Comparison of ENCODE assay signal across 9 mouse cellular contexts in genomic region chr7:105425424-105426043, GRCm38 (mm10). TPM values are rescaled to one million over a fixed set of nuclear protein-coding genes. Genes with fewer than 3 reads are reported as not detected.
DNase-seq lines count a peak whose midpoint lies in the region; ATAC-seq lines count a peak whose summit lies in the region.
"Had no signal": no experiment of that assay in that cellular context is flagged by ENCODE, and none has a peak within 500 bp of the region (broad histone marks: within the 10 kb centered on the region; RNA-seq: fewer than 3 reads in every experiment).

TSS of gene Cckbr (plus strand) at chr7:105425731.

- peak within 1 kb of the TSS; percentile 38 for H3K4me3 ChIP-seq in embryonic facial prominence, embryonic 15.5 days (replicated peaks)
- H3K4me3 ChIP-seq in intestine, embryonic 16.5 days (ENCODE audit: low read length) = peak within 1 kb of the TSS; percentile 41
- peak within 1 kb of the TSS; percentile 44 for H3K4me3 ChIP-seq in neural tube, embryonic 12.5 days

- WGBS in embryonic facial prominence, embryonic 15.5 days = under 1% methylated on average over 31 of the region's 31 CpGs
- WGBS in intestine, embryonic 16.5 days = 1% methylated on average over 31 of the region's 31 CpGs
- 1% methylated on average over 31 of the region's 31 CpGs for WGBS in neural tube, embryonic 12.5 days

- no peaks in the 10 kb centered on the region for H3K9me3 ChIP-seq in embryonic facial prominence, embryonic 15.5 days (replicated peaks)
- H3K9me3 ChIP-seq in intestine, embryonic 16.5 days (ENCODE audit: control insufficient read depth, low read length) = no peaks in the 10 kb centered on the region
- no peaks in the 10 kb centered on the region for H3K9me3 ChIP-seq in neural tube, embryonic 12.5 days

- peak in 1 of 2 experiments; percentile 16 for DNase-seq in layer of hippocampus, postnatal 14 days (ENCODE audit: low spot score in 2 of 2)
- no peak for DNase-seq in layer of hippocampus, adult 9-11 months
- no peak for DNase-seq in layer of hippocampus, adult 11-12 months (ENCODE audit: low spot score)
- DNase-seq in urinary bladder, postnatal 36 days (ENCODE audit: low spot score in 2 of 2) = no peak

- H3K27me3 ChIP-seq in embryonic facial prominence, embryonic 15.5 days = peaks cover 51% of the 10 kb centered on the region
- H3K27me3 ChIP-seq in intestine, embryonic 16.5 days (replicated peaks; ENCODE audit: control insufficient read depth, insufficient read depth, low read length) = peaks cover 16% of the 10 kb centered on the region
- peaks cover 29% of the 10 kb centered on the region for H3K27me3 ChIP-seq in neural tube, embryonic 12.5 days (replicated peaks)

- H3K4me2 ChIP-seq in embryonic facial prominence, embryonic 15.5 days (replicated peaks) = peak within 1 kb of the TSS; percentile 65
- H3K4me2 ChIP-seq in intestine, embryonic 16.5 days (ENCODE audit: low read depth, low read length) = peak within 1 kb of the TSS; percentile 69
- H3K4me2 ChIP-seq in neural tube, embryonic 12.5 days (replicated peaks) = peak within 1 kb of the TSS; percentile 87

- peak; percentile 57; the same call in 1 of the 2 replicates for ATAC-seq in embryonic facial prominence, embryonic 15.5 days (ENCODE audit: insufficient number of reproducible peaks, low FRiP score, low TSS enrichment, low read depth)
- peak; percentile 79 for ATAC-seq in intestine, embryonic 16.5 days
- ATAC-seq in neural tube, embryonic 12.5 days (ENCODE audit: low FRiP score, low read depth) = peak; percentile 83
- no peak for ATAC-seq in activated CD4-positive, CD25-positive, alpha-beta regulatory T cell, adult 4 months

- no peaks in the 10 kb centered on the region for H3K36me3 ChIP-seq in embryonic facial prominence, embryonic 15.5 days
- no peaks in the 10 kb centered on the region for H3K36me3 ChIP-seq in intestine, embryonic 16.5 days (ENCODE audit: control insufficient read depth, insufficient read depth, low read length)
- H3K36me3 ChIP-seq in neural tube, embryonic 12.5 days = no peaks in the 10 kb centered on the region

- peaks cover 8% of the 10 kb centered on the region for H3K4me1 ChIP-seq in embryonic facial prominence, embryonic 15.5 days
- 0 out of 2 replicates have a peak, but pooled peaks cover 8% of the 10 kb centered on the region for H3K4me1 ChIP-seq in intestine, embryonic 16.5 days (ENCODE audit: control insufficient read depth, insufficient read depth, low read length)
- H3K4me1 ChIP-seq in neural tube, embryonic 12.5 days = peaks cover 11% of the 10 kb centered on the region

- H3K27ac ChIP-seq in embryonic facial prominence, embryonic 15.5 days (replicated peaks) = no peak within 1 kb of the TSS
- H3K27ac ChIP-seq in intestine, embryonic 16.5 days (ENCODE audit: low read length) = no peak within 1 kb of the TSS
- H3K27ac ChIP-seq in neural tube, embryonic 12.5 days = no peak within 1 kb of the TSS

- no peak within 1 kb of the TSS for H3K9ac ChIP-seq in embryonic facial prominence, embryonic 15.5 days
- H3K9ac ChIP-seq in intestine, embryonic 16.5 days (ENCODE audit: low read depth, low read length) = no peak within 1 kb of the TSS
- peak within 1 kb of the TSS; percentile 38 for H3K9ac ChIP-seq in neural tube, embryonic 12.5 days

RNA-seq across cellular contexts. Expression of gene Cckbr, which starts in this region (rescaled TPM):
- total RNA-seq in layer of hippocampus, postnatal 14 days (2021) = 10 to 100 TPM; 10.1 to 11.3 TPM
- 0.48 and 0.49 TPM in 2 replicates for polyA plus RNA-seq in embryonic facial prominence, embryonic 15.5 days (2015; fragmentation: Nextera tagmentation; extraction: Ambion mirVana)
- 0.10 and 0.13 TPM in 2 replicates for polyA plus RNA-seq in intestine, embryonic 16.5 days (2015; fragmentation: Nextera tagmentation; extraction: Ambion mirVana)
- polyA plus RNA-seq in neural tube, embryonic 12.5 days (2016; fragmentation: Nextera tagmentation; extraction: Ambion mirVana) = 0.22 and 0.68 TPM in 2 replicates
- polyA plus RNA-seq in activated CD4-positive, CD25-positive, alpha-beta regulatory T cell, adult 4 months (2017; shearing (Covaris generic)) = not detected
- total RNA-seq: neutrophil, adult 5-6 weeks had no signal

Comparison
In these comparisons a context has a peak if more than half of its experiments do, and no peak if none do; other contexts are left out.
1. Peak in ATAC-seq, H3K4me3 ChIP-seq and H3K4me2 ChIP-seq in embryonic facial prominence, embryonic 15.5 days; RNA of the gene not detected or under 1 TPM.
2. Peak in ATAC-seq, H3K4me3 ChIP-seq and H3K4me2 ChIP-seq in intestine, embryonic 16.5 days; RNA of the gene not detected or under 1 TPM.
3. Peak in ATAC-seq, H3K4me3 ChIP-seq, H3K9ac ChIP-seq and H3K4me2 ChIP-seq in neural tube, embryonic 12.5 days; RNA of the gene not detected or under 1 TPM.